In the genomic region with DNA sequence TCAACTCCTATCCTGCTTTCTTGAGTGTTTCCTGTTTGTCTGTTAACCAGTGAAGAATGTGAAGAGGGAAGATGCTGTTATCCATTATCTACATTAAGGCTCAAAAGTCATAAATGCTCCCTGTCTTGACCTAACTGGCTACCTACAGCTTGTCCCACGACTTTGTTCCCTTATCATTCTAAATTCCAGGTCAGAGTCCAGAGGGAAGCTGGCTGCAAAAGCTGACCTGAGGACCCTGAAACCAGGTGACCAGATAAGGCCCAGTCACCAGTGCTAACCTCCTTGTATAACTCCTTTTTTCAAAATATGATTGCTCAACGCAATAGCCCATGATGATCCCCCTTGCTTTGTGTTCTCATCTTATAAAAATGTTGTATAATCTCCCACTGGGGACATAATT, we compare ENCODE assay signal across 14 mouse cellular contexts.
"Had no signal": no experiment of that assay in that cellular context is flagged by ENCODE, and none has a peak within 500 bp of the region (broad histone marks: within the 10 kb centered on the region; RNA-seq: fewer than 3 reads in every experiment).

No protein-coding gene starts in this region.

- H3K27me3 ChIP-seq: kidney, embryonic 15.5 days; liver, embryonic 15.5 days had no signal

- DNase-seq: kidney, adult 11 months; kidney, adult 8-10 months; kidney, postnatal 10 days; kidney, postnatal 36 days; layer of hippocampus, postnatal 36 days; lung, embryonic 14.5 days; midbrain, embryonic 14.5 days; thymus, adult 18-20 months; thymus, postnatal 36 days had no signal

- H3K9me3 ChIP-seq: kidney, embryonic 15.5 days; liver, embryonic 15.5 days had no signal

- H3K4me3 ChIP-seq: kidney, embryonic 15.5 days; left cerebral cortex, adult 2 months; liver, embryonic 15.5 days had no signal

- H3K4me2 ChIP-seq: kidney, embryonic 15.5 days; liver, embryonic 15.5 days; lung, embryonic 14.5 days had no signal

- H3K27ac ChIP-seq: kidney, embryonic 15.5 days; left cerebral cortex, adult 2 months; liver, embryonic 15.5 days; macrophage had no signal

- H3K4me1 ChIP-seq: kidney, embryonic 15.5 days; liver, embryonic 15.5 days had no signal

- H3K36me3 ChIP-seq: kidney, embryonic 15.5 days; liver, embryonic 15.5 days had no signal

- H3K9ac ChIP-seq: kidney, embryonic 15.5 days; liver, embryonic 15.5 days; lung, embryonic 14.5 days had no signal

- ATAC-seq: lung, postnatal 0 days had no signal
